11 mouse cellular contexts compared by ENCODE assay signal in the genomic region with DNA sequence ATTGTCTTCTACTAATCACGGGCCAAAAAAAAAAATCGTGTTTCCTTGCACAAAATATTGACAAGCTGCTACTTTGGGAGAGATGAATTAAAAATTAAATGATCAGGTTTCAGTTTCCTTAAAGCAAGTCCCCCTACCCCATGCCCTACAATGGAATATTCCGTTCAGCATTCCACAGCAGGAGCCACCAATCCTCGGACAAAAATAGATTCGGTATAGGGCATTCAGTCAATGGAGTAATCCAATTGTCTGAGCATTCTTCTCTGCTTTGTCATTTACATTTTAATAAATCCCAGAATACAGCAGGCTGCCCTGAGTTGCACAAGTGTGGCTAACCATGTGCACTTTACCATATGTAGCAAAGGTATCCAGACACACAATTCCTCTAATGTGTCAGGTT.
DNase-seq lines count a peak whose midpoint lies in the region; ATAC-seq and TF ChIP-seq lines count a peak whose summit lies in the region.
"Had no signal": no experiment of that assay in that cellular context is flagged by ENCODE, and none has a peak within 500 bp of the region (broad histone marks: within the 10 kb centered on the region; RNA-seq: fewer than 3 reads in every experiment).

No protein-coding gene starts in this region.

- no peak overlapping the region for H3K4me2 ChIP-seq in forebrain, postnatal 0 days (ENCODE audit: low read depth)
- H3K4me2 ChIP-seq in midbrain, embryonic 11.5 days = no peak overlapping the region

- H3K4me3 ChIP-seq in forebrain, postnatal 0 days (ENCODE audit: low read depth, low read length) = no peak overlapping the region
- H3K4me3 ChIP-seq in midbrain, embryonic 11.5 days (ENCODE audit: low read depth, low read length) = no peak overlapping the region

- H3K4me1 ChIP-seq in forebrain, postnatal 0 days (ENCODE audit: insufficient read depth) = peaks cover 33% of the 10 kb centered on the region
- H3K4me1 ChIP-seq in midbrain, embryonic 11.5 days (ENCODE audit: control insufficient read depth, insufficient read depth, low read length) = peaks cover 31% of the 10 kb centered on the region

- TF ChIP-seq CTCF in forebrain, postnatal 0 days (IDR thresholded peaks at IDR 0.05; ENCODE audit: low read depth) = no peak

- H3K9me3 ChIP-seq in forebrain, postnatal 0 days (ENCODE audit: low read length) = no peaks in the 10 kb centered on the region
- H3K9me3 ChIP-seq in midbrain, embryonic 11.5 days (ENCODE audit: control insufficient read depth, low read length) = no peaks in the 10 kb centered on the region

- ATAC-seq in forebrain, postnatal 0 days = peak; percentile 34; the same call in 1 of the 2 replicates
- ATAC-seq in midbrain, embryonic 11.5 days (ENCODE audit: low FRiP score) = peak; percentile 65

- peak overlapping the region; percentile 67 for H3K27ac ChIP-seq in forebrain, postnatal 0 days (ENCODE audit: low read depth, low read length)
- no peak overlapping the region; the same call in 1 of the 2 replicates for H3K27ac ChIP-seq in midbrain, embryonic 11.5 days (ENCODE audit: low read depth, low read length)

- no peaks in the 10 kb centered on the region for H3K27me3 ChIP-seq in forebrain, postnatal 0 days (ENCODE audit: insufficient read depth, low read length)
- no peaks in the 10 kb centered on the region for H3K27me3 ChIP-seq in midbrain, embryonic 11.5 days (ENCODE audit: control insufficient read depth, insufficient read depth, low read length)

- 15% methylated on average over 5 of the region's 5 CpGs for WGBS in forebrain, postnatal 0 days
- 27% methylated on average over 5 of the region's 5 CpGs for WGBS in midbrain, embryonic 11.5 days

- peak; percentile 26 for DNase-seq in embryo, embryonic 10 days (ENCODE audit: low spot score)
- DNase-seq in embryo, embryonic 10.5 days (ENCODE audit: low spot score) = no peak
- peak; percentile 87 for DNase-seq in 3T3-L1 (ENCODE audit: low read depth, low spot score)
- DNase-seq in forebrain, postnatal 0 days = peak; percentile 67
- peak; percentile 94 for DNase-seq in midbrain, embryonic 11.5 days (ENCODE audit: low spot score, missing footprints)
- no peak for DNase-seq in adrenal gland, adult 8-10 months
- DNase-seq in thymus, postnatal 25 days = no peak
- DNase-seq in cerebellum, postnatal 36 days = no peak
- DNase-seq: kidney, postnatal 36 days; left cerebral cortex, postnatal 4 days; lung, postnatal 14 days had no signal

- peaks cover 6% of the 10 kb centered on the region for H3K36me3 ChIP-seq in forebrain, postnatal 0 days (ENCODE audit: insufficient read depth)
- H3K36me3 ChIP-seq in midbrain, embryonic 11.5 days (ENCODE audit: control insufficient read depth, insufficient read depth, low read length) = peaks cover 9% of the 10 kb centered on the region; the same call in 1 of the 2 replicates

- no peak overlapping the region; the same call in 1 of the 2 replicates for H3K9ac ChIP-seq in forebrain, postnatal 0 days
- H3K9ac ChIP-seq in midbrain, embryonic 11.5 days (ENCODE audit: low read length) = no peak overlapping the region

Comparison
In these comparisons a context has a peak if more than half of its experiments do, and no peak if none do; other contexts are left out.
1. DNase-seq: peak in embryo, embryonic 10 days (single experiment), 3T3-L1 (single experiment), forebrain, postnatal 0 days (single experiment) and midbrain, embryonic 11.5 days (single experiment); none in embryo, embryonic 10.5 days (single experiment), adrenal gland, adult 8-10 months (single experiment), thymus, postnatal 25 days (single experiment) and cerebellum, postnatal 36 days (0 of 2).